Mouse (Mus musculus): ENCODE measurements around the gene Smim10l1. TPM values are rescaled to one million over a fixed set of nuclear protein-coding genes. Genes with fewer than 3 reads are reported as not detected.
A peak's percentile ranks its signal among the peaks of the same experiment; 100 is the strongest.

Gene Smim10l1
- polyA plus RNA-seq (2012; rRNA removed): 44.6 and 49.6 TPM in 2 replicates

DNA sequence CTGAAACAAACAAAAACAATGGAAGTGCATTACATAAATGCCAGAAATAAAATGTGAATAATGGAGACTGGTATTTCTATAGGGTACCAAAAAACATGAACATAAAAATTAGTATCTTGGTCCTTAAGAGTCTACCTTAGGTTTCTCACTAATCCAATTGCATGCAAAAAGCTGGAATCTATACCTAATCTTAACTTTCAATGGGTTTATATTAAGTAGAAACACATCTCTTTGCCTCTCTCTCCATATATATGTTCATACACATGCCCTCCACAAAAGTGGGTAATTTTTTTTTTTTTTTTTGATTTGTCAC lies at the start of gene Smim10l1:
Gene Smim10l1 (plus strand): TSS at position 301 of the 313 bp plus-strand sequence.
- TF ChIP-seq POLR2A (IDR thresholded peaks at IDR 0.05; ENCODE audit: borderline replicate concordance, extremely low read depth, insufficient read depth, insufficient read length, poor library complexity, severe bottlenecking): no peak
- no peak for TF ChIP-seq CTCF (IDR thresholded peaks at IDR 0.05; ENCODE audit: borderline replicate concordance, extremely low read depth, insufficient read depth, insufficient read length)
- no peak for DNase-seq (ENCODE audit: low read depth)

DNA sequence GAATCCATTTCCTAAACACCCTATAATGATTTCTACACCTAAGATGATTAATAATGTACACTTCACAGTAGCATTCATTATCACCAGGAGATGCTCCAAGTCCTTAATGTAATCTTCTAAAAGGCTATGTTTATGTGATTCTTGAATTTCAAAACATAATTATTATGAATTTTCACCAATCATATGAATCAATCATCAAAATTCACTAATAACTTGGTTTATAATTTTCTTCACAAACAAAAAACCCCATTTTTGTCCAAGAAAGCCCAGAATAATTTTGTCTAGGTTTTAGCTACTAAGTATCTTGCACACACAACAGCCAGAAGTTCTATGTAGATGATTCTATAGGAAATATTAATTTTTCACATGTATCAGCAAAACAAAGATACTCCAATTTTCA lies 49.0 kb upstream of the Smim10l1 start, which contains the start of gene Tas2r140:
Gene Tas2r140 (minus strand): TSS at position 101 of the 400 bp plus-strand sequence.
- TF ChIP-seq POLR2A (IDR thresholded peaks at IDR 0.05; ENCODE audit: borderline replicate concordance, extremely low read depth, insufficient read depth, insufficient read length, poor library complexity, severe bottlenecking): no peak
- no peak for TF ChIP-seq CTCF (IDR thresholded peaks at IDR 0.05; ENCODE audit: borderline replicate concordance, extremely low read depth, insufficient read depth, insufficient read length)

DNA sequence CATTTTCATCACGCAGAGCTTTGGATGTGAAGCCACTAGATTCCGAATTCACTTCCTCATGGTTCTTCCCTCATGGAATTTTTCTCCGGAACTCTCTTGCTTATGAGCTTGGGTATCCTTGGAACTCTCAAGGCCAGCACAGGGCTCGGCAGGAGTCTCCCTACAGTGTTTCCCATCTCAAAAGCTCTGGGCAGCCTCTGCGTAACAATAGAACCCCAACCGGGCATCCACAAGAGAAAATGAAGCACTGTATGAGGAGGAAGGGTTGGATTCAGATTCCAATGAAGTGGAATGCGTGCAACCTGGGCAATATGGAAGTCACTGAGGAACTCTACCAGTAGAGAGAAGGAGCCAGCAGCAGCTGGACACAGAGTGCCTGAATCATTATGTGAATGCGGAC lies 12.5 kb upstream of the Smim10l1 start:
- no peak for DNase-seq (ENCODE audit: low read depth)
- TF ChIP-seq CTCF (IDR thresholded peaks at IDR 0.05; ENCODE audit: borderline replicate concordance, extremely low read depth, insufficient read depth, insufficient read length) (no peak), POLR2A (IDR thresholded peaks at IDR 0.05; ENCODE audit: borderline replicate concordance, extremely low read depth, insufficient read depth, insufficient read length, poor library complexity, severe bottlenecking) (no peak)

More for the DNA sequence above, 49.0 kb upstream of the Smim10l1 start, which contains the start of gene Tas2r140:
- DNase-seq (ENCODE audit: low read depth): no peak

DNA sequence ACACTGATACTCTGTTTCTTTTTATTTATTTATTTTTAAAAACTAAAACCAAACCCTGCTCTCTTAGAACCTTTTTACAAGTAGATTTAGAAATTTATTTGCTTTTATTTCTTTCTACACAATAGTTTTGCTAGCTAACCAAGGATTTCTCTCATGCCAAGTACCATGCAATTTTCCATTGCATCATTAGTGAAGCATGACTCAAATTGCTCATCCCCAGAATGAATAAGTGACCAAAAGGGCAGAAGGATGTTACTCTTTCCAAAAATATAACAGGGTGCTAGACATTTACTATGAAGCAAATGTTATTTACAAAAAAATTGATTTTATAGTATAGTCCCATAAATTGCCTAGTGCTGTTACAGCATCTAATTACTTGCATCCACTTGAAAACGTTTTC lies 2.3 kb upstream of the Smim10l1 start:
- no peak for TF ChIP-seq CTCF (IDR thresholded peaks at IDR 0.05; ENCODE audit: borderline replicate concordance, extremely low read depth, insufficient read depth, insufficient read length)
- TF ChIP-seq POLR2A (IDR thresholded peaks at IDR 0.05; ENCODE audit: borderline replicate concordance, extremely low read depth, insufficient read depth, insufficient read length, poor library complexity, severe bottlenecking): no peak
- DNase-seq (ENCODE audit: low read depth): no peak

DNA sequence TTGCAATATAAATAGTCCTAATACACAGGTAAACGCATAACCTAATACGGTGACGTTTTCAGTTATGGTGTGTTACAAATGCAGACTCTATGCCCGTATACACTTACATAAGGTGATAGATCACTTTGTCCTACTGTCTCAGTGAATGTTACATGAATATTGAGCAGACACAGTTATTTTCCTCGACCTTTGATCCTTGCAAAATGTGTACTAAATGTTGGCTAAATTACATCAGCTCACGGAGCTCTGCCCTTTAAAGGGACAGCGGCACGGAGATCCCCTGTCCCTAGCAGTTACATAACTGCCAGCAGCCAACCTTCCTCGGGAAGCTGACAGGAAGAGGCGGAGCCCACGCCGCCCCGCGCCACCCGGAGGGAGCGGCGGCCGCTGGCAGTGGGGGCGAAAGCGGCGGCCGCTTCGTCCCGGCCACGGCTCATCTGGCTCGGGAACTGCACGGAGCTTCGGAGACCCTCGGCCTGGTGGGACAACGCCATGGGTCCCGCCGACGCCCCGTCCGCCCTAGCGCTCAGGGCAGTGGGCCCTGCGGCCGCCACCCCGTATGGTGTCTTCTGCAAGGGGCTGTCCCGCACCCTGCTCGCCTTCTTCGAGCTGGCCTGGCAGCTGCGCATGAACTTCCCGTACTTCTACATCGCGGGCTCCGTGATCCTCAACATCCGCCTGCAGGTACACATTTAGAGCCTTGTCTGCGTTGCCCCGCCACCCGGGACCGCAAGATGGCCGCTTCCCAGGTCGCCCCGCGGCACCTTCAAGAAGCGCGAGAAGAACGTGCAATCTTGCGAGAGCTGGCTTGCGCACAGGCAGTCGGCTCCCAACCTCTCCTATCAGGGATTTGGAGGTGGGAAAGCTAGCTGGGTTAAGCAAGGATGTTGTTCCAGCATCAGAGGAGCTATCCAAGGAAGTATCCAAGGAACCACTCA lies 482 bp downstream of the Smim10l1 start:
- DNase-seq (ENCODE audit: low read depth): peak; percentile 97
- TF ChIP-seq CTCF (IDR thresholded peaks at IDR 0.05; ENCODE audit: borderline replicate concordance, extremely low read depth, insufficient read depth, insufficient read length) (no peak), POLR2A (IDR thresholded peaks at IDR 0.05; ENCODE audit: borderline replicate concordance, extremely low read depth, insufficient read depth, insufficient read length, poor library complexity, severe bottlenecking) (peak; percentile 97)

Other genes with a start within 250 kb of the Smim10l1 start
- gene Tas2r116, start 249.5 kb upstream of the Smim10l1 start, polyA plus RNA-seq (2012; rRNA removed): not detected in 2 replicates
- gene Tas2r110, start 236.9 kb upstream of the Smim10l1 start, polyA plus RNA-seq (2012; rRNA removed): not detected in 2 replicates
- gene Tas2r113, start 211.9 kb upstream of the Smim10l1 start, polyA plus RNA-seq (2012; rRNA removed): not detected in 2 replicates
- not detected in 2 replicates for gene Tas2r125, start 195.3 kb upstream of the Smim10l1 start, polyA plus RNA-seq (2012; rRNA removed)
- gene Tas2r129, start 153.8 kb upstream of the Smim10l1 start, polyA plus RNA-seq (2012; rRNA removed): not detected in 2 replicates
- gene Tas2r131, start 147.0 kb upstream of the Smim10l1 start, polyA plus RNA-seq (2012; rRNA removed): not detected in 2 replicates
- not detected in 2 replicates for gene Tas2r109, start 123.9 kb upstream of the Smim10l1 start, polyA plus RNA-seq (2012; rRNA removed)
- gene Tas2r103, start 67.8 kb upstream of the Smim10l1 start, polyA plus RNA-seq (2012; rRNA removed): not detected in 2 replicates
- gene Tas2r140, start 49.1 kb upstream of the Smim10l1 start, polyA plus RNA-seq (2012; rRNA removed): not detected in 2 replicates
- not detected in 2 replicates for gene 5530400C23Rik, start 187.3 kb downstream of the Smim10l1 start, polyA plus RNA-seq (2012; rRNA removed)